Mouse (Mus musculus) G1E (cell line): Measurements from ENCODE around the gene Arpc1a.

Experiments used
- CTCF ChIP-seq: IDR thresholded peaks from 2 replicates; pipeline ENCODE4 v1.5.1; 2012; ENCODE audit warnings: low read depth, low read length, inconsistent platforms, mixed read lengths
- GATA1 ChIP-seq: IDR thresholded peaks from 2 replicates; pipeline ENCODE4 v1.6.1; 2012; ENCODE audit warnings: borderline replicate concordance, low read length, inconsistent platforms, mixed read lengths
- GATA2 ChIP-seq: IDR thresholded peaks from 2 replicates; pipeline ENCODE4 v1.6.1; 2012; ENCODE audit warnings: low read depth, low read length, inconsistent platforms, borderline replicate concordance
- POLR2AphosphoS5 ChIP-seq: IDR thresholded peaks from 2 replicates; pipeline ENCODE4 v1.6.1; 2012; ENCODE audit warnings: low read depth, low read length, inconsistent platforms; ENCODE audit not compliant: insufficient replicate concordance
- TAL1 ChIP-seq: conservative IDR thresholded peaks from 2 replicates; pipeline ENCODE4 v1.6.1; 2012; ENCODE audit warnings: low read depth, low read length, inconsistent platforms, mixed read lengths

GRCm38 (mm10) chr5:145057907-145058306 is 25.7 kb upstream of the Arpc1a start:
- TF ChIP-seq CTCF (no peak), POLR2AphosphoS5 (no peak), TAL1 (no peak), GATA2 (no peak), GATA1 (no peak)
